Mouse (Mus musculus) adrenal gland, adult 8-10 months (tissue): ENCODE measurements around the gene Fcrla. TPM values are rescaled to one million over a fixed set of nuclear protein-coding genes. Genes with fewer than 3 reads are reported as not detected.
A peak's percentile ranks its signal among the peaks of the same experiment; 100 is the strongest.

Experiments
- DNase-seq: peaks from one replicate; pipeline ENCODE4 v3.0.0; 2022
- total RNA-seq, 4 experiments: library from RNA; stranded (reverse); gene quantifications; 2 replicates each; pipeline ENCODE4 v1.2.4; 2022

The Fcrla gene
- total RNA-seq, 4 experiments from 2014 or later = 0.21 to 0.81 (median 0.59) TPM

DNA sequence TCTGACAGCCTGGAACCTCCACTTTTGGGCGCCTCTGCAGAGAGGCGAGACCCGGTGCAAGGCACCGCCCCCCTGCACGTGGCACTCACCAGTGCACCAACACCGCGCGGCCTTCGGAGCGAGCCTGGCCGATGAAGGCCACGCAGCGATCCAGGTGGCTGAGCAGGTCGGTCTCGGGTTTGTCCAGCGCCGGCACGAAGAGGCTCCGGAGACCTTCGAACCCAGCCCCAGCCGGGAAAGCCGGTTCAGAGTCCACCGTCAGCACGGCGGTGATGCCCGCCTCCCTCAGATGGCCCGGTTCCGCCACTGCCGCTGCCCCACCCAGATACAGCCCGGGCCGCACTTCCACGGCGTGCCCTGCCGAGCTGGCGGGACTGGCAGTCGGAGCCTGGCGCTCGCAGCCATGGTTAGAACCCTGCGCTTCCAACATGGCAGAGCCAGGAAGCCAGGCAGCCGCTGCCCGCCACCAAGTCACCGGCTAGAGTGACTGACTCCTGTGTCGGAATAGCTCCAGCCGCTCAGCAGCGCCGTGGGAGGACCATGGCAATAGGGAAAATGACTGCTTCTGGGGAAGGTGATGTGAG, 42.3 kb downstream of the Fcrla start, which contains the start of the genes Gm26620 and Dusp12:
Gene Gm26620 (plus strand): TSS at position 88 of the 584 bp plus-strand sequence.
Gene Dusp12 (minus strand): TSS at position 563 of the 584 bp plus-strand sequence.
- peak; percentile 82 for DNase-seq

DNA sequence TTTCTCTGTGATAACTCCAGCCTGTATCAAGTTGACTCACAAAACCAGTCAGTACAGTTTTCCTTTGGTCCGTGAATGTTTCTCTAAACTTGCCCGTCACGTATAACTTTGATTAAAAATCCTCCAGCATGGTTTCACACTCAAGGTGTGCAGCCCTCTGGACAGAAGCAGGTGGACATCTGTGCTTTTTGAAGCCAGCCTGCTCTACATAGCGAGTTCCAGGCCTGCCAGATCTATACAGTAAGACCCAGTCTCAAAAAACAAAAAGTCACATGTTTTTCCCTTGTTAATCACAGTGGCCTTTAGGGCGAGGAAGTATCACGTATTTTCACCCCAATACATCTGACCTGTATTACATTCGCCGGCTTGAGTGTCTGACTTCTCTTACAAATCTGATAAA, 43.0 kb downstream of the Fcrla start:
- DNase-seq = no peak

DNA sequence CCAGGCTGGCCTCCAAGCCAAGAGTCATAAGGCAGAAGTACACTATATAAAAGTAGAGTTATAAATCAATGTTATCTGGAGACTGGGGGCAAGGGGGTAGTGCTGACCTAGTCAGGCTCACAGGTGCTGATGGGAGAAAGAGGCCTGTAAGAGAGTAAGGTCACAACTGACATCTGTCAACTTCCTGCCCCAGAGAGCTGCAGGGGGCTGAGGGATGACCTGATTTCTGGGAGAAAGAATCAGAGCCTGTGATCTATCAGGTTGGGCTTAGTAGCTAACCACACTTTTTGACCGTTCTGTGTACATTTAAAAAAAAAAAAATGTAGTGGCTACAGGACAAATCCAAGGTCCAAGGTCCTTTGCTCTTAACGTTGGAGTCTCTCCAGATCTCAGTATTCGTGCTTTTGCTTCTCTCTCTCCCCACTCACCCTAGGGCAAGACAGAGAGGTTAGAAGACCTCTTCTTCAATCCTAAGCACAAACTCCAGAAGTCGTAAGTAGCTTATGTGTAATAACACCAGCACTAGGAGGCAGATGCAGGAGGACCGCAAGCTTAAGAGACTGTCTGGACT, 44.4 kb downstream of the Fcrla start:
- no peak for DNase-seq

DNA sequence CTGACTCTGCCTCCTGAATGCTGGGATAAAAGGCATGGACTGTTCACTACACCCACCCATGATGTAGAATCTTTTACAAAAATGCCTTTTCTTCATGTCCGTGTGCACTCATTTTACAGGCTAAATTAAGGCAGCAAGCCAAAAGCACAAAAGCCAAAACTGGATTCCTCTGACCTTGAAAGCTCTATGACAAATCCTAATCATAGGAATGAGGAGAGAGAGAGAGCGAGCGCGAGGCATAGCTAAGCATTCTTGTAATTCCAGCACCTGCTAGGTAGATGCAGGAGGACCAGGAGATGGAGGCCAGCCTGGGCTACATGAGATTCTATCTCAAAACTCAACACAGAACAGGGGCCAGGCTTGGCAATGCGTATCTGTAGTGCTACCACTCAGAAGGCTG, 50.5 kb downstream of the Fcrla start:
- peak; percentile 20 for DNase-seq

DNA sequence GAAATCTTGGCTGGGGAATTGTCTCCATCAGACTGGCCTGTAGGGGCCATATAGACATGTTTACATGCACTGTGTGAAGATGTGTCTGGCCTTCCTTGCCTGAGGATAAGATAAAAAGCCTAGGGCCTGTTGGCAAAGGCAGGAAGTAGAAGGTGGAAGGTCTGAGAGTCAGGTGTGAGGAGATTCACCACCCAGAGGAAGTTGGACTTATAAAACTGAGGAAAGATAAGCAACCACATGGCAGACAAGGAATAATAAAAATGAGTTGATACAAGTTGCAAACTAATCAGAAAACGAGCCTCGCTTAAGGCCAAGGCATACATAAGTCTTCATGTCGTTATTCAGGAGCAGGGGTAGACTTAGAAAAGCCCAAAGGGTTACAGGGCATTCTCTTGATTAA, 51.7 kb downstream of the Fcrla start:
- no peak for DNase-seq

DNA sequence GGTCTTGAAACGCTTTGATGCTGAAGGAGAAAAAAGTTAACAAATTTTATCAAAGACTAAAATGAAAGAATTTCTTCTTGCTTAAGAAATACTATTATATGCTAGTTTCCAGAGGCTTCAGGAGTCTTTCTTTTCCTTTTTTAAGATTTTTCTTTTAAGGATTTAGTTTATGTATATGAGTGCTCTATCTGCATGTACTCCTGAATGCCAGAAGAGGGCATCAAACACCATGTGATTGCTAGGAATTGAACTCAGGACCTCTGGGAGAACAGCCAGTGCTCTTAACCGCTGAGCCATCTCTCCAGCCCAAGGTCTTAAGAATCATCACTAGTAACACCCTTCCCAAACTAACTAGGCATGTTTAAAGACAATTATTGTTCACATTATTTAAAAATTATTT, 55.4 kb downstream of the Fcrla start:
- DNase-seq = no peak

DNA sequence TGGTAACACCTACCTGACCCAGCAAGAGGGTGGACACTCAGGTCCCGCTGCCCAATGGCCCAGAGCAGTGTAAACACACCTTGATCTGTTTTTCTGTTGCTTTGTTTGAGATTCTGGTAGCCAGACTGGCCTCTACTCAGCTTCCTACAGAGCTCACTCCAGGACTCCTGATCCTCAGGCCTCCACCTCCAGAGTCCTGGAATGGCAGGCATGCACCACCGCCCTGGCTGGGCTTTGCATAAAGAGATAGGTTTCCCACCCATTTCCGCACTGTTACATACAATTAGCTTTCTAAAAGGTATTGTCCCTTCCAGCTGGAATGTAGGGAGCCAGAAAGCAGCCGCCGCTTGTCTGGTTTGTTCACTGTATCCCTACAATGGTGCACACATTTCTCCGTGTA, 56.0 kb downstream of the Fcrla start:
- DNase-seq = no peak

DNA sequence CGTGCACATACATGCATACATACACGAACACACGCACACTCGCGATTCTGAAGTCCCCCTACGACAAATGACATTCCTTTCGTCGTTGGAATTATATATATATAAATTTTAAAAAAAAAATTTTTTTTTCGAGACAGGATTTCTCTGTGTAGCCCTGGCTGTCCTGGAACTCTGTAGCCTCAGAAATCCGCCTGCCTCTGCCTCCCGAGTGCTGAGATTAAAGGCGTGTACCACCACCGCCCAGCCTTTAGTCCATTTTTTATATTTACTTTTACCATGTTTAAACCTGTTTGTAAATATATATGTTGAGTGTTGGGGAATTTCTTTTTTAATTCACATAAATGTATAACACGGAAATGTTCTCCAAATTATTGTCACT, 58.5 kb downstream of the Fcrla start:
- no peak for DNase-seq

DNA sequence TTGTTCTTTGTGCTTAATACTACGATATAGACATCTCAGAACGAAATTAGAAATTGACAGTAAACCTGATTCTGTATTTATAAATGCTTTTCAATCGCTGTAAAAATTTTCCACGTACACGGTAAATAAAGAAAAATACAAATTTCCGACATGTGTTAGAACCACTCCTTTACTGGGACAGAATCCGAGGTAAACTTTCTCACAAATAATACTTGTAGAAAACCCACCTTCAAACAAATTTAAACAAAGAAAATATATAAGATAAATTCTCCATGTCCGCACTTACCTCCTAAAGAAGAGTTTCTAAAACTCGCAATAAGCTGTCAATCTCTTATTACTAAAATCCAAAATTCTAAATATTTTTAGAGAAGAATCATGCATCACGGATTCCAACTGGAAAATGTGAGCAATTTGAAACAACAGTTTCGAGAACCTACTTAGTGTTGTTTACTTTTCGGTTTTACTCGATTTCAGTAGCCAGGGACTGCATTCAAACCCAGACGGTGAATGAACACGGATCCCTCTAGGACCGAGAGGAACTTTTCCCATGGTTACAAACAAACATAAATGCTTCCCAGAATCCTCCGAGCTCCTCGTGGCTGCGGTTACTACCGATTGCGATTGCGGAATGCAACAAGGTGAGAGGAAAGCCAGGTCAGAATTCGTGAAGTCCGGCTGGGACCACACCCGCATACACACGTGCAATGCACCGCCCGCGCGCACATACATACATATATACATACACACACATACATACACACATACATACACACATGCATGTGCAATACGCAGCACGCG, 59.1 kb downstream of the Fcrla start:
- peak; percentile 63 for DNase-seq

DNA sequence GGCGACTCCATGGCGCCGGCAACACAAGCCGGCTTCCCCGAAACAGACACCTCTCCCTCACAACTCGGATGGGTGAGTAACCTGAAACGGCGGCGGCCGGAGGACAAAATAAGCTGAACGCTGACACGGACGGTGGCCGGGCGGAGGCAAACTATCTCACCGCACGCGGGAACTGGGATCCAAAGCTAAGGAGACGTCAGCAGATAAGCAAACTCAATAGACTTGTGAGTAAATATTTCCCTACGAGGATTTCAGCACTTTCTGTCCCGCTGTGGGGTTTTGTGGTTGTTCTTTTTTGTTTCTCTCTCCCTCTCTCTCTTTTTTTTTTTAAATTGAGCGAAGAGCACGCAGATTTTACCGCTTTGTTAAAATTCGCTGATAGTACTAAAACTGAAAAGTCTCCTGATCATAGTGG, 59.7 kb downstream of the Fcrla start, which contains the start of gene Atf6:
Gene Atf6 (minus strand): TSS at position 81 of the 415 bp plus-strand sequence.
- DNase-seq = peak; percentile 96

Other genes starting within 250 kb of the Fcrla start
- gene Atf6, start 59.8 kb downstream of the Fcrla start, total RNA-seq = 10 to 100 TPM; 39.7 to 46.8 (median 43.5) TPM
- gene Gm26620, start 42.5 kb downstream of the Fcrla start, total RNA-seq = 1 to 10 TPM; 1.0 to 2.7 (median 1.8) TPM
- gene Dusp12, start 42.0 kb downstream of the Fcrla start, total RNA-seq = 10 to 100 TPM; 20.7 to 34.0 (median 24.7) TPM
- gene Fcrlb, start 14.6 kb downstream of the Fcrla start, total RNA-seq = not detected
- 10 to 100 TPM in 3 of 4 experiments, 1 to 10 TPM in 1; 6.4 to 15.5 (median 12.2) TPM for gene Fcgr2b, start 49.0 kb upstream of the Fcrla start, total RNA-seq
- gene Fcgr4, start 91.3 kb upstream of the Fcrla start, total RNA-seq = 1 to 10 TPM; 4.1 to 7.5 (median 6.1) TPM
- 10 to 100 TPM; 11.4 to 29.7 (median 23.1) TPM for gene Fcgr3, start 137.4 kb upstream of the Fcrla start, total RNA-seq
- 1 to 10 TPM; 1.3 to 4.1 (median 3.1) TPM for gene Cfap126, start 186.3 kb upstream of the Fcrla start, total RNA-seq
- gene Sdhc, start 223.0 kb upstream of the Fcrla start, total RNA-seq = 100 to 1,000 TPM; 324 to 440 (median 382) TPM
- 1 to 10 TPM in 2 of 4 experiments, under 1 TPM in 2; 0.43 to 1.4 (median 1.2) TPM for gene Mpz, start 223.1 kb upstream of the Fcrla start, total RNA-seq